Mouse (Mus musculus) limb, embryonic 12.5 days (tissue): ENCODE measurements at regions not wholly inside any gene's neighbourhood (a gene's known extent, or its start where the extent isn't known, plus 50 kb on each side); places are given as distances from the start of the nearest gene placed in this dataset.
"Not testable (repeated sequence)": the region's sequence is repeated elsewhere in the genome, so short reads cannot be mapped to it uniquely, and the experiment has no call there.

Source experiments
- ATAC-seq: fragments of 200-750 bp; cut with Nextera tagmentation; 2 replicates; pipeline ENCODE4 v1.8.0; 2017; ENCODE audit warnings: low read depth, moderate TSS enrichment; ENCODE audit not compliant: insufficient number of reproducible peaks, insufficient read depth, low FRiP score, low TSS enrichment
- H3K27ac ChIP-seq: fragments of 300-500 bp; sonication (generic); 2 replicates; pipeline ENCODE4 v1.5.1; 2016; ENCODE audit warnings: mild to moderate bottlenecking, moderate library complexity
- H3K27me3 ChIP-seq: fragments of 300-500 bp; sonication (generic); 2 replicates; pipeline ENCODE4 v1.6.1; 2016; ENCODE audit warnings: mild to moderate bottlenecking, moderate library complexity
- H3K36me3 ChIP-seq: fragments of 300-500 bp; sonication (generic); 2 replicates; pipeline ENCODE4 v1.6.1; 2016; ENCODE audit warnings: mild to moderate bottlenecking, moderate library complexity
- H3K4me1 ChIP-seq: fragments of 300-500 bp; sonication (generic); replicated peaks from 2 replicates; pipeline ENCODE4 v1.6.1; 2016
- H3K4me2 ChIP-seq: fragments of 300-500 bp; sonication (generic); 2 replicates; pipeline ENCODE4 v1.6.1; 2016; ENCODE audit warnings: mild to moderate bottlenecking, moderate library complexity
- H3K4me3 ChIP-seq: fragments of 300-500 bp; sonication (generic); replicated peaks from 2 replicates; pipeline ENCODE4 v1.5.1; 2016; ENCODE audit warnings: mild to moderate bottlenecking
- H3K9ac ChIP-seq: fragments of 300-500 bp; sonication (generic); replicated peaks from 2 replicates; pipeline ENCODE4 v1.6.1; 2016; ENCODE audit warnings: mild to moderate bottlenecking, moderate library complexity
- H3K9me3 ChIP-seq: fragments of 300-500 bp; sonication (generic); 2 replicates; pipeline ENCODE4 v1.6.1; 2016; ENCODE audit warnings: mild to moderate bottlenecking, moderate library complexity
- WGBS: fragments of 180-500 bp; shearing (Covaris S2); methylation state at CpG from one replicate; pipeline ENCODE4 v1.1.7; 2016; 5-methylcytosine and 5-hydroxymethylcytosine counted together

DNA sequence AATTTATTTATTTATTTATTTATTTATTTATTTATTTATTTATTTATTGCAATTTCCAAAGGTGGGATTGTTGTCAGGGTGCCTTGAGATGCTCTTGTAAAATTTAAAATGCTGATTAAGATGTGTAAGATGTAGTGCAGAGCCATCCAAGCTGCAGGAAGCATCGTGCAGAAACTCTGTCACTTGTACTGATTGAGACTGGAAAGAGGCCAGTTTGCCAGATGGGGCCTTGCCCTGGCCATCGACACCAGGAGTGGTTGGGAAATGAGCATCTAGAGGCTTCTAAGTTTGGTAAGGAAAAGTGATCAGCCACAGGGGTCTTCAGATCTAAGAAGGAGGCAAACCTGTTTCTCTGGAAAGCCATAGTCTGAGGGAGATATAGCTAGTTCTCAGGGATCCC is 195.0 kb upstream of the Lrfn2 start:
- H3K9me3 ChIP-seq, H3K4me1 ChIP-seq, H3K27me3 ChIP-seq, H3K4me2 ChIP-seq, H3K9ac ChIP-seq, H3K27ac ChIP-seq, H3K36me3 ChIP-seq, H3K4me3 ChIP-seq, ATAC-seq: not testable (repeated sequence)
- 86% methylated on average over 2 of the region's 2 CpGs for WGBS

DNA sequence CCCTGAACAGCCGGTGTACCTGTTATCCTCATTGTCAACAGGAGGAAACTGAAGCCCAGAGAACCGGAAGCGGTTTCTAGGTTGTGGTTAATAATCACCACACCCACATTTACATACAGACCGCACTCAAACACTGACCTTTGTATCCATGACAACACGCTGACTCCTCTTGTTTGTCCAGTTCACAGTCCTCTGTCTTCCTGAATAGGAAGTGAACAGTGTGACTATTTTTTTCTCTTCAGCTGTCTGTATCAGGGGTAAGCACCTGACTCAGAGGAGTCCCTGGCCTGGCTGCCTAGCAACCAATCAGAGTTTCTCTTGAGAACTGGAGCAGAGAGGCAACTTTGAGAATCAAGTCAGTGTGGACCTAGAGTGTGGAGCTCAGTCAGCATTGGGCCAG is 193.5 kb upstream of the Lrfn2 start:
- no peak overlapping the region for H3K27ac ChIP-seq
- H3K4me3 ChIP-seq: no peak overlapping the region
- no peak overlapping the region for H3K9ac ChIP-seq
- ATAC-seq: no peak
- no peaks in the 10 kb centered on the region for H3K36me3 ChIP-seq
- H3K4me1 ChIP-seq: no peaks in the 10 kb centered on the region
- H3K9me3 ChIP-seq: peaks cover 5% of the 10 kb centered on the region; the same call in 1 of the 2 replicates
- no peak overlapping the region for H3K4me2 ChIP-seq
- whole genome bisulfite sequencing: 91% methylated on average over 5 of the region's 5 CpGs
- H3K27me3 ChIP-seq: no peaks in the 10 kb centered on the region

DNA sequence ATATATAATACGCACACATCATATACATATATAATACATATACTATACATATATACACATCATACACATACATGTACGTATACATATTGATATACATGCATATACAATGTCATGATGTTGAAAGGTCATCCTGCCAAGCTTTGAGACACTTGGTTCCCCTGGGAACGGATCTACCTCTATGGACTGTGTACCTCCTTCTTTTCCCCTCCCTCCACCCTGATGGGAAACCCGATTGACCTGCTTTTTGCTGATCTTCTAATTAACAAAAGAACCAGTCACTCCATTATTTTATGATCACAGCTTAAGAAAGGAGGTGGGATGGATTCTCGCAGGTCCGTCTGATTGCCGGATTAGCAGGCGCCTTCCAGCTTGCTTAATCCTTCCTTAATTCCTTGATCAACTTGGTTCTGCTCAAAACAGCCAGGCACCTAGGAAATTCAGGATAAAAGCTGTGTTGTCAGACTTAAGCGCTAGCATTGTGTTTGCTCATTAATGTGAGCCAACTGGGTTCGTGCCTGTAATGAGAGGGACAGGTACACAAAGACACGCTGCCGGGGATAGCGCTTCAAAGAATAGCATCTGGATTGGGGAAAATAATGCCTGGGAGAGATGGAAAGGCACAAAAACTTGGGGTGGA is 189.3 kb upstream of the Lrfn2 start:
- H3K36me3 ChIP-seq: no peaks in the 10 kb centered on the region
- no peak for ATAC-seq
- WGBS: 88% methylated on average over 13 of the region's 13 CpGs
- H3K27ac ChIP-seq: no peak overlapping the region
- H3K9ac ChIP-seq: no peak overlapping the region
- H3K4me2 ChIP-seq: no peak overlapping the region
- peaks cover 5% of the 10 kb centered on the region; the same call in 1 of the 2 replicates for H3K9me3 ChIP-seq
- H3K4me1 ChIP-seq: no peaks in the 10 kb centered on the region
- no peaks in the 10 kb centered on the region for H3K27me3 ChIP-seq
- no peak overlapping the region for H3K4me3 ChIP-seq

DNA sequence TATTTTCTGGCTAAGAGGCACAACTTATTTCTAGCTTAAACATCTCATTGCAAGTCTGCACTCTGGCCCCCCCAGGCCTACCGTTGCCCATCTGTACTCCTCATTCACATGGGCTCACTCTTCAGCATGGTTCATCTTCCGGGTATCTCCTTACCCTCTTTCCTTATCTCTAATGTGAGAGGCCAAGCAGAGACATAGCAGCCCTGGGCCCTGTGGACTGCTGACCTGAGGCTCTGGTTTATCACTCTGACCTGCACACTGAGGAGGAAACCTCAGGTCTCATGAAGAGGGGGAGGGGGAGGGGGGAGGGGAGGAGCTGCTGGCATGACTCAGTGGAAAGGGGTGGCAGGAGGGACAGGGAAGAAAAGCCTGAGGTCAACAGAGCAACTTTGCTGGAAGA is 162.1 kb upstream of the Lrfn2 start:
- no peak overlapping the region for H3K4me3 ChIP-seq
- H3K27me3 ChIP-seq: no peaks in the 10 kb centered on the region
- no peaks in the 10 kb centered on the region for H3K9me3 ChIP-seq
- no peak overlapping the region for H3K4me2 ChIP-seq
- H3K4me1 ChIP-seq: peaks cover 11% of the 10 kb centered on the region
- no peak overlapping the region for H3K9ac ChIP-seq
- ATAC-seq: no peak
- no peak overlapping the region for H3K27ac ChIP-seq
- no peaks in the 10 kb centered on the region for H3K36me3 ChIP-seq
- 86% methylated on average over 2 of the region's 2 CpGs for WGBS

DNA sequence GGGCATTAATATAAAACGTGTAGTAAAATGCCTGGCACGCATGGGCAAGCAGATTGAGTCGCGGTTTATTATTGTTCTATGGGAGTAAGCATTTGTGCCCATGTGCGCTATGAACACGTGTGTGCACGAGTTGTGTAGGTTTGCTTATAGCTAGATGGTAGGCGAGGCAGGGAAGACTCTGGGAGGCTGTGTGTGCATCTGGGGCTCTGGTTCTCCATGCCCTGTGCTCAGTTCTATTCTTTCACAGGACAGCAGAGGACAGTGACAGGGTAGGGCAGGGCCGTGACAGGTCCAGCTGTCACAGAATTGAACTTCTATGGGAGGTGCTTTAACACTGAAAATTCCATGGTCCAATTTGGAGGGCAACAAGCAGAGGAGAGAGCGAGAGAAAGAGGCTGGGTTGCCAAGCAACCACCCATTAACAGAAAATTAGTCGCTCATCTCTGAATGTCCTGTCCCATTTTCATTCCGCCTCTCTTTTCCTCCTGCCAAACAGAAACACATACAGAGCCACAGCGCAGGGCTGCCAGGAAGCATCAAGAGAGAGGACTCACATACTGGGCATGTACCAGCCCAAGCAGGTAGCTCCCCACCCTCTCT is 160.4 kb upstream of the Lrfn2 start:
- no peak overlapping the region for H3K4me2 ChIP-seq
- peaks cover 27% of the 10 kb centered on the region for H3K4me1 ChIP-seq
- H3K4me3 ChIP-seq: no peak overlapping the region
- 86% methylated on average over 13 of the region's 13 CpGs for WGBS
- H3K27ac ChIP-seq: no peak overlapping the region
- no peak for ATAC-seq
- no peak overlapping the region for H3K9ac ChIP-seq
- no peaks in the 10 kb centered on the region for H3K9me3 ChIP-seq
- no peaks in the 10 kb centered on the region for H3K27me3 ChIP-seq
- no peaks in the 10 kb centered on the region for H3K36me3 ChIP-seq

DNA sequence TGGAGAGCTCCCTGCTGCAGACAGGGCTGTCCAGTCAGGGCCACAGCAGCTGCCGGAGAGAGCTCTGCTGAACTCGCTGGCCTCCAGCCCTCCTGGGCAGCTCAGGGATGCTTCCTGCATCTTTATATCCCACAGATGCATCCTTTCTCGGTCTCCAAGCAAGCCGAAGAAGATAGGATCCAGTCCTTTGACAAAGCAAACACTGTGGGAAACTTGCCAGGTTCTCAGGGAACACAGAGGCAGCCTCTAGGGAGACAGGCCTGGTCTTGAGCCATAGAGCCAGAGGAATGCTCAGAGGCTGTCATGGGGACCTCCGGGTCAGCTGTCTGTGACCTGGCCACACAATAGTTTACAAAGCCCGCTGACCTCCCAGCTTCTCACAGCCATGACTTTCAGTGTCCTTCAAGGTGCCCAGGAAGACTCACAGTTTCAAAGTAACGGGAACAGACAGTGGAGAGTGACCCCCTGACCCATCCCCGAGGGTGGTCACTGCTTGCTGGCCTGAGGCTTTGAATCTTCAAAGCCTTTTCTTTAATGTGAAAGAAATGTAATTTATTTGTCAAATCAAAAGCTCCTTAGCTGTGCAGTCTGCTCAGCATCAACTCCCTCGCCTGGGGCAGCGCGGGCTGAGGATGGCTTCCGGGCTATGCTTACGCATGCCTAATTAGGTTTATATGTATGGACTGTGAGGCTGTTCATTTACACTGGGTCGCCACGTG is 157.8 kb upstream of the Lrfn2 start:
- Histone ChIP-seq H3K9ac (no peak overlapping the region), H3K27me3 (no peaks in the 10 kb centered on the region), H3K4me2 (no peak overlapping the region), H3K27ac (no peak overlapping the region), H3K9me3 (no peaks in the 10 kb centered on the region), H3K4me1 (peaks cover 27% of the 10 kb centered on the region), H3K36me3 (no peaks in the 10 kb centered on the region), H3K4me3 (no peak overlapping the region)
- WGBS: 24% methylated on average over 15 of the region's 15 CpGs
- ATAC-seq: no peak

DNA sequence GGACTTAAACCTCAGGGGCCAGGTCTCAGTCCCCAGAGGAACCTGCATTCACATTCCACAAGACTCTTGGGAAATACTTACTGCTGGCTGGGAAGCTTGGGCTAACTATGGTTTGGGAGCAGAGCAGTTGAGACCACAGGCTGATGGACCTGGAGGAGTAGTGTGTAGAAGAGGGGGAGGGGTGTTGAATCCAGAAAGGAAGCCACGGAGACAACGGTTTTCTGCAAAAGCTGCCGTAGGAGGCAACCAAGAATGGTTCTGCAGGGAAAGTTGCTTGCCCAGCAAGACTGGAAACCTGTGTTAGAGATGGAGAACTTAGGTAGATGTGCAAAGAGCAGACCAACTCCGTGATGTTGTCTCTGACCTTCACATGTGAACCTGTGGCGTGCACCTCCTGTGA is 156.7 kb upstream of the Lrfn2 start:
- ATAC-seq: no peak
- no peak overlapping the region for H3K9ac ChIP-seq
- WGBS: 77% methylated on average over 5 of the region's 5 CpGs
- no peaks in the 10 kb centered on the region for H3K36me3 ChIP-seq
- H3K4me3 ChIP-seq: no peak overlapping the region
- no peaks in the 10 kb centered on the region for H3K27me3 ChIP-seq
- no peak overlapping the region for H3K4me2 ChIP-seq
- peaks cover 27% of the 10 kb centered on the region for H3K4me1 ChIP-seq
- no peaks in the 10 kb centered on the region for H3K9me3 ChIP-seq
- H3K27ac ChIP-seq: no peak overlapping the region

DNA sequence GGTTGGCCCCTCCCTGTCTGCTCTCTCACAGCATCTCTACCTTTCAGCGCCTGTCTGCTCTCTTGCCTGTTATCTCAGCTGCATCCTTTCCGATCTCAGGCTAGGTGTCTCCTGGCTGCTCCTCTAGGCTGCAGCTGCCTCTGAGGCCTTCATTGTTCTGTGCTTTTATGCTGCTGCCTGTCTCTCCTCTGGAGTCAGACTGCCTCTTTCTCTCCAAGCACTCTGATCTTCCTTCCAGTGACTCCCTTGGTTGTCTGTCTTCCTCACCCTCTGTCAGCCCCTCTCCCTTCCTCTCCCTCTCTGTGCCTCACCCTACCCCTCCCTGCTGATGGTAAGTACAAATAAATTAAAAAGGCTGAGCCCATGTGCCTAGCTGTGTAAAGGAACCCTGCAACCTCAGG is 155.7 kb upstream of the Lrfn2 start:
- Histone ChIP-seq H3K4me3 (no peak overlapping the region), H3K4me2 (no peak overlapping the region), H3K27me3 (no peaks in the 10 kb centered on the region), H3K9ac (no peak overlapping the region; the same call in 1 of the 2 replicates), H3K27ac (peak overlapping the region; percentile 50; the same call in 1 of the 2 replicates), H3K36me3 (no peaks in the 10 kb centered on the region), H3K4me1 (peaks cover 27% of the 10 kb centered on the region), H3K9me3 (no peaks in the 10 kb centered on the region)
- ATAC-seq: no peak
- WGBS: 25% methylated on average over 2 of the region's 2 CpGs

DNA sequence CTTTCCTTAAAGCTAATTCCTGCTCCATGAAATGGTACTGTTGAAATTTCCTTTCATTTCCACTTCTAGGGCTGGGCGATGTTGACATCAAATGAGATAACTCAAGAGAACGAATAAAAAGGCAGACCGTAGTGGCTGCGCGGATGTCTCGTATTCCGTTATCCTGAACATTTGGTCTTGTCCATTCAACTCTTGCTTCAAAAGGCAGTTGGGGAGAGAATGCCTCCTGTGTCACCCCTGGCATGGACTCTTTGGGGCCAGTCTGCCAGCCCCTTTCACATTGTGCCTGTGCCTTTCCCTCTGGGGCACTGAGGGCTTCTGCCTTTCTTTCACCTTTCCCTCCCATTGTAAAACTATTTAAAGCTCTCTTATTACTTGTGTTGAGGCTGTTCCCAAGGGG is 152.0 kb upstream of the Lrfn2 start:
- Histone ChIP-seq H3K9ac (no peak overlapping the region), H3K9me3 (no peaks in the 10 kb centered on the region), H3K36me3 (no peaks in the 10 kb centered on the region), H3K4me3 (no peak overlapping the region), H3K27me3 (no peaks in the 10 kb centered on the region), H3K27ac (no peak overlapping the region), H3K4me2 (no peak overlapping the region), H3K4me1 (peaks cover 15% of the 10 kb centered on the region)
- ATAC-seq: no peak
- WGBS: 93% methylated on average over 7 of the region's 7 CpGs

DNA sequence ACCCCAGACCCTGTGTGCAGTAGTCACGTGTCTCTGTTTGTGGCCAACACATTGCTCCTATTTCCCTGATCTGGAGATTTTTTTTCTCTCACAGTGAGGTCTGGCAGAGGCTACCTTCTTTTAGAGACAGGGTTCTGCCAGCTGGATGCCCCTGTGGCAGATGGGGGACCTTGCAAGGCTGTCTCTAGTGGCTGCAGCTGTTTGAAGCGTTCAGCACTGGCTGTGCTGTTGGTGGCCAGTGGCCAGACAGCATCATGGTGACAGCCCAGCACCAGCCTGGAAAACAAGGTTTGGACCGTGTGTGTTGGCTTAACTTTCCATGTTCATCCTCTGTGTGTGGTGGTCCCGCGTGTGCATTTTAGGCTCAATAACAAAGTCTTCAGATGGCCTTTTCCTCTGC is 147.8 kb upstream of the Lrfn2 start:
- Histone ChIP-seq H3K9me3 (no peaks in the 10 kb centered on the region), H3K9ac (no peak overlapping the region), H3K4me1 (no peaks in the 10 kb centered on the region), H3K4me3 (no peak overlapping the region), H3K4me2 (no peak overlapping the region), H3K36me3 (no peaks in the 10 kb centered on the region), H3K27ac (no peak overlapping the region), H3K27me3 (no peaks in the 10 kb centered on the region)
- 70% methylated on average over 5 of the region's 5 CpGs for WGBS
- ATAC-seq: no peak

DNA sequence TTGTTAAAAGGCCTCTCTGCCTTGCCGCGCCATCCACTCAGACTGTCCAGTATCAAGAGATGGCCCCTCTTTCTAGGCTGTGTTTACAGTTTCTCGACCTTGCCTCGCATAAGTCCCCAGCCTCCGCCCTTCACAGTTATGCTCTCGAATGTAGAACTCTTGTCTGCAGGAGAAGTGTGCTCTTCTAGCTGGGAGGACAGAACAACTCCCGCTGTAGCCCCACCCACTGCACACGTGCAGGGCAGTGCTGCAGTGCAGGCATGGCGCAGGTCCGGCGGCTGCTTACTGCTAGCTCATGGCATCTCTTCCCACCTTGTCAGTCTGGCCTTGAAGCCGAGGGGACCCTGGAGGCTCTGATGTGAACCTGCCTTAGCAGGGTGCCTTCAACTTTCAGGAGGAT is 145.7 kb upstream of the Lrfn2 start:
- Histone ChIP-seq H3K4me1 (no peaks in the 10 kb centered on the region), H3K4me3 (no peak overlapping the region), H3K27me3 (no peaks in the 10 kb centered on the region), H3K9me3 (no peaks in the 10 kb centered on the region), H3K4me2 (no peak overlapping the region), H3K36me3 (no peaks in the 10 kb centered on the region), H3K9ac (no peak overlapping the region), H3K27ac (no peak overlapping the region)
- no peak for ATAC-seq
- WGBS: 87% methylated on average over 12 of the region's 12 CpGs
